Mouse (Mus musculus) CH12F3 (cell line): ENCODE results near the gene Lrrc3.
"Not testable (repeated sequence)": the region's sequence is repeated elsewhere in the genome, so short reads cannot be mapped to it uniquely, and the experiment has no call there.

Experiments used
- in situ Hi-C: fragments of 300-500 bp; cut with MboI; formaldehyde crosslinking; loops from 2 replicates; pipeline ENCODE4 v1.14.3; 2020; ENCODE audit warnings: low sequenced_read_pairs

Lrrc3 gene

DNA sequence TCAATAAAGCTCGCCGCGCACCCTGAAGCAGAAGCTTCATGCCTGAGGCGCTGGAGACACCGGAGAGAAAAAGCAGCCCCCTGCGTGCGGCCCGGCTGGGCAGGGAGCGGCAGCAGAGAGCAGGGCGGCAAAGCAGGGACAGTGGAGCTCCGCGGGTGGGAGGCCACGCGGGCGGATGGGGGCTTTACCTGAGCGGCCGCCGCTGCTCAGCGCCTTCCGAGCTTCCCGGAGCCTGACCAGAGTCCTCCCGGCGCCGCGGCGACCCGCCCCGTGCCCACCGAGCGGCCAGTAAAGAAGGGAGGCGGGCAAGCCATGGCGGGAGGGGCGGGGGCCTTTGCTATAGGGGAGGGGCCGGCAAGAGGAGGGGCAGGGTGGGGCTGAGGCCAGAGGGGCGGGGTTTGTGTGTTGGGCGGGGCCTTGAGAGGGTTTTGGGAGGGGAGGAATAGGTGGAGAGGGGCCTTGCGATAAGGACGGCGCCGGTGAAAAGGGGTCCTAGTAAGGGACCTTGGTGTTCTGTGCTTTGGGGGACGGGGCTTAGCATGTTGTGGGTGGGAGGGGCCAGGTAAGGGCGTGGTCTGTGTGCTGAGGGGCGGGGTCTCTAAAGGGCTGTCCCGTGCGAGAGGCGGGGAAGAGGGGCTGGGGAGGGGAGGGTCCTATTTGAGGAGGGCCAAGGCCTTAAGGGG is at the start of gene Lrrc3:
Gene Lrrc3, minus strand, starts transcription at position 326 of the 683 bp plus-strand sequence.
- in situ Hi-C loops: no loop called here

DNA sequence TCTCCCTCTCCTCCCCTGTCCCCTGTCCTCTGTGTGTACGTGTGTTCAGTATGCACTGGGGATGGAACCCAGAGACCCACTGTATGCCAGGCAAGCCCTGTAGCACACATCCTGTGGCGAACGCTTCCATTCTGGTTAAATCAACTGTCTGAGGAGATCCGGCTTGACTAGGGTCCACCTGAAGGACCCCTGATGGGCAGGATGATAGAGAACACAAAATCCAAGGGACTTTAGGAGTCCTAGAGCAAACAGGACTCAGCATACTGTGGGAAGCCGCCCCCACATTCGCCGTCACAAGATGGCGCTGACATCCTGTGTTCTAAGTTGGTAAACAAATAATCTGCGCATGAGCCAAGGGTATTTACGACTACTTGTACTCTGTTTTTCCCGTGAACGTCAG is 48.1 kb upstream of the Lrrc3 start:
- in situ Hi-C loops: not testable (repeated sequence)

DNA sequence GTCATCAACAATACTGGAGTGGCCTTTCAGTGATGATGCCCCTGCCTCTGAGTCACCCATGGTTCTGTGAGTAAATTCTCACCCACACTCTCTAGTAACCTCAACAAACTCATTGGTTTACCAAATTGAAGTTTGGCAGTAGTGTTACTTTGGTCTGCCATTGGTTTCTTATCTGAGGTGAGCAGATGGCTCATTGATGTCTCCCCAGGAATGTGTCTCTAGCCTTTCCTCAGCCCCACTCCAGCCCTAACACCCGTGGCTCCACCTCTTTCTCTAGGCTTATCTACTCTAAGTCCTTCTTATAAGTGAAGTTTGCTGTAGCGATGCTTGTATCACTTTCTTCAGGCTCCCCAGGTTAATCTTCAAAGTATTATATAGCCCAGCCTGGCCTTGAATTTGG is 37.3 kb upstream of the Lrrc3 start:
- in situ Hi-C loops: no loop called here

DNA sequence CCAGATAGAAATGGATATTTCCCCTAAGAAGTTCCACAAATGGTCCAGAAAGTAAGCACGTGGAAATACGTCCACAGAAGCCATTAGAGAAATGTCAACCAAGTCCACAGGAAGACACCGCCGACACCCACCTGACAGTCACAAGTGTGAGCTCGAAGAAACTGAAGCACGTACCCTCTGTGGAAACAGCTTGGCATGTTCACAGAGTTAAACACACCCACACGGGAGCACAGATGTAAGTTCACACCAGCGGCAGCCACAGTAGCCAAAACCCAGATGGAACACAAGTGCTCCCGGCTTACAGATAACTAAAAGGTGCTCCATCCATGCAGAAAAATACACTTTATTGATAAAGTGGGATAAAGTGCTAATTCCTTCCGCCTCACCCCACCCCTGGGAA is 25.0 kb upstream of the Lrrc3 start:
- in situ Hi-C loops: no loop called here

DNA sequence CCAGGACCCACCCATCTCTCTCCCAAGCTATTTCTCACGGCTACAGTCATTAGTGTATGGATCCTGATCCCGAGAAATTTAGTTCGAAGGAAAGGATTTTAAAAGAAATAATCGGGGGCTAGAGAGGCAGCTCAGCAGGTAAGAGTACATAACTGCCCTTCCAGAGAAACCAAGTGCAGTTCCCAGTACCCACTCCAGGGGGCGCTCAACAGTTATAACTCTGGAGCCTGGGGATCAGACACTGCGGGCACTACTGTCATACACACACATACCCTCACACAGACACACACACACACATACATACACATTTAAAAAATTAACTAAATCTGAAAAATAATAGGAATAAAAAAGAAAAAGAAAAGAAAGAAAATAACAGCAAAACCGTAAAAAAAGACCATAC is 23.8 kb upstream of the Lrrc3 start:
- in situ Hi-C loops: no loop called here

DNA sequence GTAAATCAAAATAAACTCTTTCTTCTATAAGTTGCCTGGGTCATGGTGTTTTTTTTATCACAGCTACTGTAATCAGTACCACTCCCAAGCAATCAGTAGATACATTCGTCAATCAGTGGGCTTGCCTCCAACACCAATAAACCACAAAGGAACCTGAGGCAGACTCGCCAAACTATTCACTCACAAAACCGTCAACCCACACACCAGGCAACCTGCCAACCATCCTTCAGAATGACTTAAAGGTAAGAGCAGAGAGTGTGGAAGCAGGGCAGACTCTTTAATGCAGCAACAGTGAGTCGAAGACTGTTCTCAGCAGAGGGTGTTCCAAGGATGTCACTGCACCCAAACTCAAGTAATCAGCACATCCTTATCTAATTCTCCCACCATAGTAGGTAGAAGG is 20.3 kb upstream of the Lrrc3 start:
- in situ Hi-C loops: no loop called here

DNA sequence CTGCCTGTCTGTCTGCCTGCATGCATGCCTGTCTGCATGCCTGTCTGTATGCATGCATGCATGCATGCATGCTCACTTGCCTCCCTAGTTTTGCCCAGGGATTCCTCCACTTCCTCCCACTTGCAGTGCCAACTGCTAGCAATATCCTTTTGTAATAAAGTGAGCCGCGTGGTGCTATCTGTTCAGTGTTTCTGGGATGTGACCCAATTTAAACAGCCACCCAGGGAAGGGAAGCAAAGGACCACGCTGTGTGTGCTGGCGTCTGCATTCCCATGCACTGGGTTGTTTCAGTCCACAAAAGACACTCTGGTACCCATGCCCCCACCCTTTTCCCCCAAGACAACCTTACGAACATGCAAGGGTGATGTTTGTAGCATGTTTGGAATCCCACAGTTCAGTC is 18.7 kb upstream of the Lrrc3 start:
- in situ Hi-C loops: no loop called here

DNA sequence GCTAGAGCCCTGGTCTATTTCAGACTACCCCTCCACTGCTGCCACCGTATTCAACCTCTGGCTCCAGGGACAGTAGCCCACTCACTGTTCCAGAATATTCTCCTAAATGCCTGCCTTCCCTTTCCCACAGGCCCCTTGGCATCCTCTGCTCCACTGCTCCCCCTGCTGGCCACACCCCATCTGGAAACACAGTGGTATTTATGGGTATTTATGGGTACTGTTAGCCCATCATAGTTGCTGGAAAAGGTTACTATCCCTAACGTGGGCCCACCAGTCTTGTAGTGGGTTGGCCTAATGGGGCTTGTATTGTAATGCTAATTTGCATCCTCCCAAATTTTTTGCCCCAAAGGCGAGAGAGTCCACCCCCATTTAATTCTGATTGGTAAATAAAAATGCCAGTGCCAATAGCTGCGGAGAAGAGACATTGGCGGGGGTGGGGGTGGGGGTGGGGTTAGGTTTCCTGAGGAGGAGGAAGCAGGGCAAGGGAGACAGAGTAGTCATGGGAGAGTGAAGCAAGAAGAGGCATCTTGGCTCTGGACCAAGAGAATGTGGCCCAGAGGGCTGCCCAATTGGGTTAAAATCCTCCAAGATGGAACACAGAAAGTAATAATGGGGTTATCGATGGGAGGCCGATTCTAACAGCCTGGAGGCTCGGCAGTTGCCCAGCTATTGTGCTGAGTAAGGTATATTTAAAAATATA is 14.4 kb upstream of the Lrrc3 start:
- in situ Hi-C loops: no loop called here

DNA sequence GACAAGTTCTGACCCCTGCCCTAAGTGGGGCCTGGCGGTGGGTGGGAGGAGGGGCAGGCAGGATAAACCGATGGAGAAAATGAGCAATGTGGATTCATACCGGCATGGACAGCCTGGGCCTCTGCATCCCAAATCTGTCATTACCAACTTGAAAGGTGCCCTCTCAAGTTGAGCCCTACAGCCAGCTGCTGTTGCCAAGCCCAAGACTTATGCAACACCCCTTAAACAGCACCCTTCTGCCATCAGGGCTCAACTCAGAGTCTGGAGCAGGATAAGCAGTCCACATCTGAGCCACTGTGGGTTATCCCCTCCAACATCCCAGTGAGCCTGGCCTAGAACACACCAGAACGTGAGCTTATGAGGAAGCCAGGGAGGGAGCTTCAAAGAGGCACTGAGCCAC is 11.0 kb upstream of the Lrrc3 start:
- in situ Hi-C loops: no loop called here

DNA sequence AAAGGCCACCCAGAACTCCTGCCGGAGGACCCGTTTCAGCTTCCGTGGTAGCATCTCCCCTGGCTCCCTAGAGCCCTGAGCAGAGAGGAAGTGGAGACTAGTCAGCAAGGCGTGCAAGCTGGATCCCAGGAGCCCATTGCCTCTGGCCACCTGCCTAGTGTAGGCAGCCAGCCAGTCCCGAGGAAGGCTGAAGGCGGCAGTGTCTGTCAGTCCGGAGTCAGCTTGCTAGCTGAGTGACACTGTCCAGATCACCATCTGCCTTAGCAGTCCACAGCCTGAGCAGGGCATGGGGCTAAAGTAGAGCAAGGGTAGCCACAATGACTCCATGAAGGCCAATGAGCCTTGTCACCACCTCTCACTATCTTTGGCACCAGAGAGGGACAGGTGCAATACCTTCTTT is 10.3 kb upstream of the Lrrc3 start:
- in situ Hi-C loops: no loop called here

DNA sequence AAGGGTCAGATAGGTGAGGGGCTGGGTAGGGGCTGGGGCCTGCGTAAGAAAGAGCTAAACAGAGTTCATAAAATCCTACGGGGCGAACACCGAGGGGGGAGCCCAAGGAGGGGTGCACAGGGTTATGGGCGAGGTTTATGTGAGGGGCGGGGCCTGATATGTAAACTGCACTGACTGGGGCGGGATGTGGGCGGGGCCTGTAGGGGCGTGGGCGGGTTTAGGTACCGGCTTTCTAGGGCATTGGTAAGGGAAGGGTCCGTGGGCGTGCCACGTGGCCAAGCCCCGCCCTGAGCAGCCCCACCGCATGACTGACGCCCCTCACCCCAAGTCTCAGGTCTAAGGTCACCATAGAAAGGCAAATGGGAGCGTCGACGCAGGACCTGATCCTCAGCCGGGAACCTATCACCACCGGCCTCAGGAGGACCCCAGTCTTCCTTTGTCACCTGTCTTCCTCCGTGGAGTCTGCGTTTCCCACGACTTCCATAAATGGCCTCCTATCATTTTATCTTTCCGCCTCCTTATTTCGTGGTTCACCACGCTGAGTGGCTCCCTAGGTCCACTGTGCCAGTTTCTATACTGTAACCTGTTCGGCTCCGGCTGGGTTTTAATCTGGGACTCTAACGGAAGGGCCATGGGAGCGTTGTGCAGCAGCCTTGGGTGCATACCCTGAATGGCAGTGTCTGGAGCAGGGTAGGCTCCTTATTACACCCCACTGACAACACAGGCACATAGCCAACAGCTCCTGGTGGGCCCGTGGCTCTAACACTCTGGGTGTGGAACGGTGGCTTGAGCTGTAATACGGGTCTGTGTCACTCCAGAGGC is 769 bp upstream of the Lrrc3 start:
- in situ Hi-C loops: no loop called here

DNA sequence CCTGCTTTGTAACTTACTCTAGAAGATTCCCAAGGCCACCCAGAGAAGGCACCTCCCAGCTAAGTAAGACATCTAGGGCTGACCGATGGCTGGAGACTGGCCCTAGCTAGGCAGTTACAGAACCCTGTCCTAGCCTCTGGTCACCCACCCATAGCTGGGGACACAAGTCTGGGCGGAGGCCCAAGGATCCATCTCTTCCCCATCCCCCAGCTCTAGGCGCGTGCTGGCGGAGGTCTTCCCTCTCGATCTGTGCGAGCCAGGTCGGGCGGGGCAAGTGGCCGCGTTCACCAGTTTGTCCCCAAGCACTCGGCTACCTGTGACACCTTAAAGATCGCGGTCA is 495 bp downstream of the Lrrc3 start:
- in situ Hi-C loops: no loop called here

DNA sequence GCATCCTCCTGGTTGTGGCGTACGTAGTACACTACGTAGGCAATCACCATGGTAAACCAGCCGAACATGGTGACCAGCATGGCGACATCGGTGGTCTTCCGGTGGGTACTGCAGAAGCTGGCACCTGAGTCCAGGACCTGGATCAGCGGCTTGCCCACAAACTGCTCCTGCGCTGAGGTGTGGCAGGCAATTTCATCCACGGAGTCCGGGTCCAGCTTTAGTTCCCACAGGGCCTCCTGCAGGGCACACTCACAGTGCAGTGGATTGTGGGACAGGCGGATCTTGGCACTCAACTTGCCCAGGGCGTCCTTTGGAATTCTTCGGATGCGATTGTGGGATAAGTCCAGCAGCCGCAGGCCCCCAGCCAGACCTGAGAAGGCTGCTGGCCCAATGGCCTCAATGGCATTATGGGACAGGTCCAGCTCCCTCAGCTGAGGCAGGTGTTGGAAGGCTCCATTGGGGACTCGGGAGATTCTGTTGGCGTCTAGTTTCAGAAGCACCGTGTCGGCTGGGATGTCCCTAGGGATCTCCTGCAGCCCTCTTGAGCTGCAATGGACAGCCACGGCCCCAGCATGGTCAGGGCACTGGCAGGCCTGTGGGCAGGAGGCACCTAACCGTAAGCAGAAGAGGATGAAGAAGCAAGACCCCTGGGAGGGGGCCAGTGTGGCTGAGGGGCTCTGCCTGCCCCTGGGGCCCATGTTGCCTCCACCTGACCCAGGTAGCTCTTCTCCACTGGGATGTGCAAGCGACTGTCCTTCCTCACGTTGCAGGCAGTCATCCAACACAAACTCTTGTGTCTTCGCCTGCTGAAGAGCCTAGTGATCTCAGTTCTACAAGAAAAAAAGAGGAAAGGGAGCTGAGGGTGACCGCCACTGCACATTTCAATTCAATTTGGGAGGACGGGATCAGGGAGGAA is 1.2 kb downstream of the Lrrc3 start:
- in situ Hi-C loops: no loop called here

DNA sequence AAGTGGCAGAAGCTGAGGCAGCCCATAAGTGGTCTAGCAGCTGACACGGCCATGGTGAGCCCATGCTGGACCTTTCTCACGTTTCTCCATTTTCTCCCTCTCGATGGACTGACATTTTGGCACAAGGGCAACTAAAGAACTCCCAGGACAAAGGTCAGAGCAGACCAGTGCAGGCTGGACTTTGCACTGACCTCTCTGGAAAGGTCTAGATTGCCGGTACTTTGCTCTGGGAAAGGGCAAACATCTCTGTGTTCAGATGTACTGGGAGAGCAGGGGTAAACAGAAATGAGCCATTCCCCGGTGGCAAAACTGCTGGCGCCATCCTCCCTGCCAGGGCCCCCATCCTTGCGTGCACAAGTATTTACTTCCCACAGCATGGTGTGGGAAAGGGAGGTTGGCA is 2.2 kb downstream of the Lrrc3 start:
- in situ Hi-C loops: no loop called here

DNA sequence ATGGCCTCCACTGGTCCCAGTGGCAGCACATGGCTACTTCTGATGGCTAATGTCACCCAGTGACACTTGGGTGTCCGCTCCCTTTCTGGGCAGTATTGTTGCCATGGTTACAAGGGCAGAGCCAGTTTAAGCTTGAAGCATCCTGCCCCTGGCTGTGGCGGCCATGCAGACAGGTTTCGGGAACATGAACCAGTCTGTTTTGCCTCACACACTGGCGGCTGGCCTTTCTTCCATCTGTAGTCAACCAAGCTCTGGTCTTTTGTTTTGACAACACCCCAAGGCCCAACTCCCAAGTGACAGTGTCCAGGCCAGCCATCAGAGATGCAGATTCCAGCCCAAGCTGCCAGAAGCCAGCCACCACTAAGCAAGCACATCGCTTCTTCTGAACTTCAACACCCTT is 6.8 kb downstream of the Lrrc3 start:
- in situ Hi-C loops: no loop called here

DNA sequence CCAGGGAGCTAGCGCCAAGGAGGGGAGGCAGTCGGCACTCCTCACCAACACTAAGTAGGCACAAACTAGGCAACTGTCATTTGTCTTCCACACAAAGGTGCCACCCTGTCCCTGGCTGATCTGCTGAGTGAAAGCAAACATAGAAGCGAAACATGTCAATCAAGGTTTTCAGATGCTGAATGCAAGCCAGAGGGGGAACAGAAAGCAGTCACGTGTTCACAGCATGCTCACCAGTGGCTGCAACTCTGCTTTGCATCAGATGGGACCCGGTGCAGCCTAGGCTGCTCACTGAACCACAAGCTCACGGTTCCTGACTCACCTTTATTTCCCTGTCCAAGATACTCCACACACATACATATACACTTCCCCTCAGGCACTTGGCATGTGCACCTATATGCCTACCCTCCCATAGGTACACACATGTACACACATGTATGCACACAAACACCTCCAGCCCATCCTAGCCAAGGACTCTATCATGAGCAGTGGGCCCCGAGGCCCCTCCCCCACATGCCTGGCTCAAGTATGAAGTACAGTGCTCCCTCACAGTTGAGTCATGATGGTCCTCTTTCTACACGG is 11.3 kb downstream of the Lrrc3 start:
- in situ Hi-C loops: no loop called here

DNA sequence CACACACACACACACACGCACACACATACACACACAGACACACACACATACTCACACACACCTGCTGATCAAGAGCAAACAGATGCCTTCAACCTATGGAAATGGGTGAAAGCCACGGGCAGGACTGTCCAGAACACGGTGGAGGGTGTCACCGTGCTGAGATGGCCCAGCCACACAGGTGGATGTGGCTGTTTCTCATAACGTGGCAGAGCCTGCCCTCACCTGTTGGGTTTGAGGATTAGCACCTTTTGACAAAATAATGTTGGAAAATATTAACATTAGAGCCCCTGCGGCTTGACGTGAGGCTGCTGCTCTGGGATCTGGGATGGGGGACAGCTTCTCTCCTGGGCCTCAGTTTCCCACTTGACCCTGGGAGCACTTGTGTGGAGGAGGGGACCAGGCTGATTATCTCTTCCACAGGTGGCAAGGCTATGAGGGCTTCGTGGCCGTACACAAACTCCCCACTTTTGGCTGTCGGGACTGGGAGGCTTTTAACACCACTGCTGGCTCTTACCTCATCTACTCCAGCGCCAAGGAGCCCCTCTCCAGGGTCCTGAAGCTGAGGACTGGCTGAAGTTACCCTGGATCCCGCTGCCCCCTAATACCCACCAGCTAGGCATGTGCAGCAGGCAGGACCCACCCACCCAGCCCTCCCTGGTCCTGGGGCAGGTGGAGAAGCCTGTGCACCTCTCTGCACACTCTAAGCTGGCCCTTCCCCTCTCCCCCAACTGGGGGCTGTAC is 16.2 kb downstream of the Lrrc3 start:
- in situ Hi-C loops: no loop called here

DNA sequence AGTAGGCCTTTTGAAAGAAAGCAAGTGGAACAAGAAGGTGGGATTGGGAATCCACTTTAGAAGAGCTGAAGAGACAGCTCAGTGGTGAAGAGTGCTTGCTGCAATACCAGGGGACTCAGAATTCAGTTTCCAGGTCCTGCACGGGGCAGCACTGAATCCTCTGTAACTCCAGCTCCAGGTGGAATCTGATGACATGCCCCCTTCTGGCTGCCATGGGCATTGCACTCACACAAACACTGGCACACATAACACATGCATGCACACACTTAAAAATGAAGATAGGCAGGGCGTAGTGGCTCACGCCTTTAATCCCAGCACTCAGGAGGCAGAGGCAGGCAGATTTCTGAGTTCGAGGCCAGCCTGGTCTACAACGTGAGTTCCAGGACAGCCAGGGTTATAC is 19.8 kb downstream of the Lrrc3 start:
- in situ Hi-C loops: no loop called here

DNA sequence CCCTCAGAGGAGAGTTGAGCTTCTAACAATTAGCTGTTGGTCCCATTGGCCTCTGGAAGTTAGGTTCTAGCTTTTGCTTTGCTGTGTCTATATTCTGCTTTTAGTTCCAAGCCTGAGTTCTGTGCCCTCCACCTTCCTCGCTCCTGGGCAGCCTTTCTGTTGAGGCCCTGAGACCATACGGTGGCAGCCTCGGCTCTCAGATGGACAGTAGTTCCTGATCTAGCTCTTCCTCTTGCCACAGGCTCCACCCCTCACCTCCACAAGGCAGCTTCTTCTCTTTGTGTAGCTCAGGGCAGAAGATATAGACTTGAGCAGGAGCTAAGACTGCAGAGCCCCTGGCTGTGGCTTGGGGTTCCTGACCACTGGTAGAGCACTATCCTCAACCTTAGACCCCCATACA is 22.0 kb downstream of the Lrrc3 start:
- in situ Hi-C loops: no loop called here

DNA sequence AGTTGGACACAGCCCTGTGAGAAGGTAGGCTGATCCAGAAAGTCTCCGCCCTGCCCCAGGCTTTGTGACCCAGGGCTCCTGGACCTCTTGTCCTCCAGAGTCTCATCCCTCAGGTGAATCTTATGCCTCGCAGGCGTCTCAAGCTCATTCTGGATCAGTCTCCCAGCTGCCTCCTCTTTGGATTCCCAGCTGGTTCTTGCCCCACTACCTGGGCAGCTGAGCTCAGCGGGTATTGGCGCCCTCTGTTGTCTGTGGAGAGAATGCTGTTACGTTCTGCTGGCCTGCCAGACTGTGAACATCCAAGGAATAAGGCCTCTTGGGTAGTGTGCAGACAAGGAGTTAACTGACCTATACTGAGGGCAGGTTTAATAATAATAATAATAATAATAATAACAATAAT is 23.4 kb downstream of the Lrrc3 start:
- in situ Hi-C loops: no loop called here
